Mouse (Mus musculus) embryonic facial prominence, embryonic 12.5 days (tissue): ENCODE results near the gene Lman1l. TPM values are rescaled to one million over a fixed set of nuclear protein-coding genes. Genes with fewer than 3 reads are reported as not detected.

Experiments
- ATAC-seq: fragments of 200-750 bp; cut with Nextera tagmentation; 2 replicates; pipeline ENCODE4 v1.8.0; 2017; ENCODE audit not compliant: insufficient number of reproducible peaks, insufficient read depth, low FRiP score, low TSS enrichment
- H3K27ac ChIP-seq: fragments of 300-500 bp; sonication (generic); 2 replicates; pipeline ENCODE4 v1.5.1; 2016; ENCODE audit warnings: mild to moderate bottlenecking
- H3K27me3 ChIP-seq: fragments of 300-500 bp; sonication (generic); 2 replicates; pipeline ENCODE4 v1.6.1; 2016; ENCODE audit warnings: mild to moderate bottlenecking, moderate library complexity
- H3K36me3 ChIP-seq: fragments of 300-500 bp; sonication (generic); 2 replicates; pipeline ENCODE4 v1.6.1; 2016; ENCODE audit warnings: mild to moderate bottlenecking
- H3K4me1 ChIP-seq: fragments of 300-500 bp; sonication (generic); 2 replicates; pipeline ENCODE4 v1.6.1; 2016
- H3K4me2 ChIP-seq: fragments of 300-500 bp; sonication (generic); replicated peaks from 2 replicates; pipeline ENCODE4 v1.6.1; 2016; ENCODE audit warnings: mild to moderate bottlenecking, moderate library complexity
- H3K4me3 ChIP-seq: fragments of 300-500 bp; sonication (generic); 2 replicates; pipeline ENCODE4 v1.5.1; 2016; ENCODE audit warnings: mild to moderate bottlenecking
- H3K9ac ChIP-seq: fragments of 300-500 bp; sonication (generic); 2 replicates; pipeline ENCODE4 v1.6.1; 2016; ENCODE audit warnings: mild to moderate bottlenecking, moderate library complexity
- H3K9me3 ChIP-seq: fragments of 300-500 bp; sonication (generic); 2 replicates; pipeline ENCODE4 v1.6.1; 2016; ENCODE audit warnings: mild to moderate bottlenecking, moderate library complexity
- WGBS: fragments of 180-500 bp; shearing (Covaris S2); methylation state at CpG from one replicate; pipeline ENCODE4 v1.1.7; 2016; 5-methylcytosine and 5-hydroxymethylcytosine counted together
- polyA plus RNA-seq: library from polyadenylated mRNA; unstranded; fragments of >200 nt; fragmentation: Nextera tagmentation; extraction: Ambion mirVana; gene quantifications from 2 replicates; pipeline ENCODE4 v1.2.1, GENCODE M21; 2016

Lman1l gene
- polyA plus RNA-seq, 1 experiment from 2014 or later: not detected

DNA sequence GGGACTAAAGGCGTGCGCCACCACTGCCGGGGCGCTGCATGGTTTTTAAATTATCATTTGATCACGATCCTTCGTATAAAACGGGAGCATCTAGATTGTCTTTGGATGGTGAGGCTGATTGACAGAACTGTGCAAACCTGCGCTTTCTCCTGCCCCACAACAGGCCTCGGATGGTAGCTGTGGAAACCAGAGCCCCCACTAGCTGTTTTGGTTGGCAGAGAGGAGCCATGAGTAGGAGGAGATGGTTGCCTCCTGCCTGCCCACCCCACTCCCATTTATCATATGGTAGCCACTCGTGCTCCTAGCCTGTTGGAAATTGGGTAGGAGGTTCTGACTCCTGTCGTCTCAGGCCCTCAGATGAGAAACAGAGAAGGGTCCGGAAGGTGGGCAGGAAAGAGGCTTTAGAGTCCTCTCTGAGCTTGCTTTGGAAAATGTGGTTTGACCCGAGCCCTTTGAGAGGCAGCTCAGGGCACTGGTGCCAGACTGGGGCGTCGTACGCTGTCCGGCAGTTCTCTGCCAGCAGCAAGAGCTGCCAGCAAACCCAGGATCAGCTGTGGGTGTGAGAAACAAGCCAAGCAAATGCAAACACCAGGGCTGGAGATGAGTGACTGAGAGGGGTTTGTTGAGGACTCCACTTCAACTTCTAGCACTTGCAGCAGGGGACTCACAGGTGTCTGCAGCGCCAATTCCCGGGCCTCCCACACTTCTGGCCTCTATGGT is 36.2 kb upstream of the Lman1l start:
- no peaks in the 10 kb centered on the region for H3K36me3 ChIP-seq
- no peak overlapping the region for H3K4me3 ChIP-seq
- no peak for ATAC-seq
- no peaks in the 10 kb centered on the region for H3K9me3 ChIP-seq
- H3K27me3 ChIP-seq: peaks cover 18% of the 10 kb centered on the region
- no peak overlapping the region for H3K27ac ChIP-seq
- H3K4me1 ChIP-seq: 0 out of 2 replicates have a peak, but pooled peaks cover 6% of the 10 kb centered on the region
- no peak overlapping the region for H3K9ac ChIP-seq
- no peak overlapping the region for H3K4me2 ChIP-seq
- 83% methylated on average over 19 of the region's 19 CpGs for WGBS

DNA sequence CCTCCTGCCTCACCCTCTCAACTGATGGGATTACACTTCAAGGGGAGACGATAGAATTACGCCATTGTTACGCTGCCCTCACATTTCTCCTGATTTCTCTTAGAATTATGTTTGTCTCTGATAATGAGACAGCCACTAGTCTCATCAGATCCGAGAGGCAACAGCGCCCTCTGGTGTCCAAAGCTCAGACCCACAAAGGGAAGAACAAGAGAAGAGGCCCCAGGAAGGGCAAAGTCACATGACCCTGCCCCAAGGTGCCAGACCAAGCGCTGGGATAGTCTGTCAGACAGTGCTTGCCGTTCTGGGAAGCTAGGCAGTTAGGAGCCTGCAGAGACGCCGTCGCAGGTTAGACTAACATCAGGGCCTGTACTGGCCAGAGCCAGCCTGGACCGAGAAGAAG is 35.2 kb upstream of the Lman1l start:
- peaks cover 12% of the 10 kb centered on the region for H3K4me1 ChIP-seq
- ATAC-seq: peak; percentile 49
- peak overlapping the region; percentile 34; the same call in 1 of the 2 replicates for H3K9ac ChIP-seq
- H3K27ac ChIP-seq: no peak overlapping the region
- peak overlapping the region; percentile 14; the same call in 1 of the 2 replicates for H3K4me3 ChIP-seq
- H3K9me3 ChIP-seq: no peaks in the 10 kb centered on the region
- peaks cover 18% of the 10 kb centered on the region for H3K27me3 ChIP-seq
- WGBS: 4% methylated on average over 11 of the region's 11 CpGs
- H3K36me3 ChIP-seq: no peaks in the 10 kb centered on the region
- peak overlapping the region; percentile 46 for H3K4me2 ChIP-seq

DNA sequence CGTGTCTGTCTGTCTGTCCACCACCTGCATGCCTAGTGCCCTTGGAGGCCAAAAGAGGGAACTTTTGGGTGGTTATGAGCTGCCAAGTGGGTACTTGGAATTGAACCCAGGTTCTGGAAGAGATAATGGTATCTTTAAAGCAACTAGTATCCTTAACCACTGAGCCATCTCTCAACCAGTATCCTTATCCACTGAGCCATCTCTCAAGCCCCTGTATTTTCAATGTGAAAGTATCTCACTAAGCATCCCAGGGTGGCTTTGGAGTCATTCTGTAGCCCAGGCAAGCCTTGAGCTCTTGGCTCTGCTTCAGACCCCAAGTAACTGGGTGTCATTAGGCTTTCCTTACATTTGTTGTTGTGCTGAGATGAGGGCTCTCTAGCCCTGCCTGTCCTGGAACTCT is 34.4 kb upstream of the Lman1l start:
- no peaks in the 10 kb centered on the region for H3K36me3 ChIP-seq
- H3K4me1 ChIP-seq: peaks cover 17% of the 10 kb centered on the region
- peaks cover 18% of the 10 kb centered on the region for H3K27me3 ChIP-seq
- WGBS: 80% methylated on average over 1 of the region's 1 CpGs
- no peak overlapping the region for H3K27ac ChIP-seq
- no peak overlapping the region for H3K4me2 ChIP-seq
- no peak overlapping the region for H3K4me3 ChIP-seq
- ATAC-seq: no peak
- no peak overlapping the region for H3K9ac ChIP-seq
- H3K9me3 ChIP-seq: no peaks in the 10 kb centered on the region

DNA sequence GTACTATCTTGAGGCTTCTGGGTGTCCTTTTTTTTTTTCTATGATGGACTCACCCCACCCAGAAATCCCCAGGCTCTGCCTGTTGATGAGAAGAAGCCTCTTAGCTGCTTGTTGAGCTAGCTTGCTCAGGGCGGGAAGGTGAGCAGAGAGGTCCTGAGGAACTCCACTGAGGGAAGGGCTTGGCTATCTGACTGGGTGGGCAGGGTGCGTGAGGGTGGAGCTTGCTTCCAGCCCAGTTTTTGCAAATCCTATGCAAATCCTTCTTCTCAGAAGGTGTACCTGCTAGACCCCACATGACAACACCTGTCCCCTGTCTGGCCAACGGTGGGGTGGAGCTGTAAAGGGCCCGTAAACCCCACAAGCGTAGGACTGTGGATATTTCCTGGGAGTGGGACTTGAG is 32.7 kb upstream of the Lman1l start, which contains the start of gene Csk:
Csk (minus strand) TSS at position 349 of the 400 bp plus-strand sequence.
- no peaks in the 10 kb centered on the region for H3K36me3 ChIP-seq
- WGBS: 52% methylated on average over 5 of the region's 5 CpGs
- H3K9ac ChIP-seq: no peak within 1 kb of the TSS; the same call in 1 of the 2 replicates
- no peaks in the 10 kb centered on the region for H3K9me3 ChIP-seq
- no peak within 1 kb of the TSS for H3K4me2 ChIP-seq
- H3K4me3 ChIP-seq: no peak within 1 kb of the TSS
- peaks cover 17% of the 10 kb centered on the region for H3K4me1 ChIP-seq
- H3K27me3 ChIP-seq: peaks cover 18% of the 10 kb centered on the region
- ATAC-seq: no peak
- H3K27ac ChIP-seq: no peak within 1 kb of the TSS

DNA sequence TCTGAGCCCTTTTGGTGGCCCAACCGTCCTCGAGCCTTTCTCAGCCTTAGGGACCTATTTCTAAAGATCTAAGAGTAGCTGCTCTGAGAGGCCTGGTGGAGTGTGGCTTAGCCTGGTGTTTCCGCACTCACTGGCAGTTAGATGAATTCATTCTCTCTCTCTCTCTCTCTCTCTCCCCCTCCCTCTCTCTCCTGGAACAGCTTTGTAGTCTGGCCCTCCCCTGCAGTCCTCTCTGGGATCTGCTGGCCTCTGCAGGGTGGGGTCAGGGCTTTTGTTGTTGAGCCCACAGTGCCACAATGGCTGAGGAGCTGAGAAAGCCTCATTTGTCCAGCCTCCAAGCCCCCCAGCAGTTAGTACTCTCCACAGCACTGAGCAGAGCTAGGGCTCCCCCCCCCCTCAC is 32.3 kb upstream of the Lman1l start:
- Histone ChIP-seq H3K4me2 (no peak overlapping the region), H3K27me3 (peaks cover 18% of the 10 kb centered on the region), H3K36me3 (no peaks in the 10 kb centered on the region), H3K9ac (no peak overlapping the region), H3K27ac (no peak overlapping the region), H3K9me3 (no peaks in the 10 kb centered on the region), H3K4me1 (peaks cover 17% of the 10 kb centered on the region), H3K4me3 (no peak overlapping the region)
- no peak for ATAC-seq
- 51% methylated on average over 3 of the region's 3 CpGs for WGBS

DNA sequence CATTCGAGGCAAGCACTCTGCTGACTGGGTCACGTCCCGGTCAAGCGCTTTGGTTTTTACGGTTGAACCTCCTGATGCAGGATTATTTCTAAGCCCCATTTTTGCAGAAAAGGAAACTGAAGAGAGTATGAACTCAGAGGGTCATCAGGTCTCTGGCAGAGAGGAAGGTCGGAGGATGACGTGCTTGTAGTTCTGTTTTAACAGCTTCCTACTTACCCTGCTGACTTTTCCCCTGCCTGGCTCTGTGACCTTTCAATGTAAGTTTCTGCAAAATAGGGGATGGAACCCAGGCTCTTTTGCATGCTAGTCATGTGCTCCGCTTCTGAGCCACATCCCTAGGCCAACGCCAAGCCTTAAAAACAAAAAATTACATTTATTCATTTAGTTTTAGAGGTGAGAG is 31.8 kb upstream of the Lman1l start:
- no peak for ATAC-seq
- Histone ChIP-seq H3K27me3 (peaks cover 18% of the 10 kb centered on the region), H3K4me3 (no peak overlapping the region), H3K9me3 (no peaks in the 10 kb centered on the region), H3K4me2 (no peak overlapping the region), H3K4me1 (peaks cover 17% of the 10 kb centered on the region), H3K36me3 (no peaks in the 10 kb centered on the region), H3K9ac (no peak overlapping the region; the same call in 1 of the 2 replicates), H3K27ac (no peak overlapping the region)
- 64% methylated on average over 9 of the region's 9 CpGs for WGBS

DNA sequence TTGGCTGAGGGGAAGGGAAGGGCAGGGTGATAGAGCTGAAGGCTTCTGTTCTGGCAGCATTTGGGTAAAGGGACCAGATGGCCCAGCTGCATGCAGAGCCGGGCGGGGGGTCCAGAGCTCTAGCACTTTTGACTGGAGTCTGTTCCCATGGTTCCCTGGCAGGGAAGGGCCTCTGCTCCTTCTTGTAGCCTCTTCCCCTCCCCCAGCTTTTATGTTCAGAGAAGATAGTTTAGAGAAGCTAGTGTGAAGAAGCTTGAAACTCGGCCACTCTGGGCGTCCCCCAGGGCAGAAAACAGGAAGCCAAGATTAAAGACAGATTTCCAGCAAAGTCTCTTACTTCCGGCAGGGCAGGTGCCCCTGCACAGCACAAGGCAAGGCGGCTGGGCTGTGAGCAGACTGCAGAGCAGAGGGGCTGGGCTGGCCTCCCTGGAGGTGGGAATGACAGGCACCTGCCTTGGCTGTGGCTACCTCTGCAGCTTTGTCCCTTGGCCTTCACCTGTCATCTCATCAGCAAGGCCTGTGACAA is 30.3 kb upstream of the Lman1l start:
- H3K36me3 ChIP-seq: no peaks in the 10 kb centered on the region
- no peaks in the 10 kb centered on the region for H3K9me3 ChIP-seq
- WGBS: 7% methylated on average over 6 of the region's 6 CpGs
- peaks cover 14% of the 10 kb centered on the region for H3K4me1 ChIP-seq
- no peak overlapping the region for H3K9ac ChIP-seq
- no peak for ATAC-seq
- H3K4me2 ChIP-seq: no peak overlapping the region
- H3K27ac ChIP-seq: no peak overlapping the region
- H3K27me3 ChIP-seq: peaks cover 18% of the 10 kb centered on the region
- no peak overlapping the region for H3K4me3 ChIP-seq

DNA sequence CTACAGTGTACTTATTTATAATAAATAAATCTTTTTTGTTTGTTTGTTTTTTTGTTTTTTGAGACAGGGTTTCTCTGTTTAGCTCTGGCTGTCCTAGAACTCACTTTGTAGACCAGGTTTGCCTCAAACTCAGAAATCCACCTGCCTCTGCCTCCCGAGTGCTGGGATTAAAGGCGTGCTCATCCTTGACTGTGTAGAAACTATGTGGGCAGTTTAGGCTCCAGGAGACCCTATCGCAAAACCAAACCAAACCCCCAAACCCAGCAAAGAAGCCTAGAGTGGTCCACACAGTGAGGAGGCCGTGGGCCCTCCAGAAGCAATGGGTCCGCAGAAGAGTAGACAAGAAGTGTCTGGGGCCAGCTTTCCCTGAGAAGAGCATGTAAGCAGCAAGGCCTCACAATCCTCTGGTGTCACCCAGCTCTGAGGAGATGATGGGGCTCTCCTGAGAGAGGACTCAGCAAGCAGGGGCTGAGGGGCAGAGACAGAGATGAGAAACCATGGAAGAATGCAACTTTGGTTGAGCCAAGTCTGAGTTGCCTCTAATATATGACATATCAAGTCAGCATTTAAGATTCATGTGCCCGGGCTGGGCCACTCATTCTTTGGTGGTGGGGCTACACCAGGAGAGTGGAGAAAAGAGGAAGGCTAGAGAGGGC is 29.7 kb upstream of the Lman1l start:
- no peak overlapping the region for H3K9ac ChIP-seq
- H3K4me2 ChIP-seq: no peak overlapping the region
- no peaks in the 10 kb centered on the region for H3K9me3 ChIP-seq
- no peak overlapping the region for H3K27ac ChIP-seq
- H3K27me3 ChIP-seq: peaks cover 18% of the 10 kb centered on the region
- H3K36me3 ChIP-seq: no peaks in the 10 kb centered on the region
- no peak overlapping the region for H3K4me3 ChIP-seq
- H3K4me1 ChIP-seq: peaks cover 13% of the 10 kb centered on the region
- 88% methylated on average over 6 of the region's 6 CpGs for WGBS
- ATAC-seq: no peak

DNA sequence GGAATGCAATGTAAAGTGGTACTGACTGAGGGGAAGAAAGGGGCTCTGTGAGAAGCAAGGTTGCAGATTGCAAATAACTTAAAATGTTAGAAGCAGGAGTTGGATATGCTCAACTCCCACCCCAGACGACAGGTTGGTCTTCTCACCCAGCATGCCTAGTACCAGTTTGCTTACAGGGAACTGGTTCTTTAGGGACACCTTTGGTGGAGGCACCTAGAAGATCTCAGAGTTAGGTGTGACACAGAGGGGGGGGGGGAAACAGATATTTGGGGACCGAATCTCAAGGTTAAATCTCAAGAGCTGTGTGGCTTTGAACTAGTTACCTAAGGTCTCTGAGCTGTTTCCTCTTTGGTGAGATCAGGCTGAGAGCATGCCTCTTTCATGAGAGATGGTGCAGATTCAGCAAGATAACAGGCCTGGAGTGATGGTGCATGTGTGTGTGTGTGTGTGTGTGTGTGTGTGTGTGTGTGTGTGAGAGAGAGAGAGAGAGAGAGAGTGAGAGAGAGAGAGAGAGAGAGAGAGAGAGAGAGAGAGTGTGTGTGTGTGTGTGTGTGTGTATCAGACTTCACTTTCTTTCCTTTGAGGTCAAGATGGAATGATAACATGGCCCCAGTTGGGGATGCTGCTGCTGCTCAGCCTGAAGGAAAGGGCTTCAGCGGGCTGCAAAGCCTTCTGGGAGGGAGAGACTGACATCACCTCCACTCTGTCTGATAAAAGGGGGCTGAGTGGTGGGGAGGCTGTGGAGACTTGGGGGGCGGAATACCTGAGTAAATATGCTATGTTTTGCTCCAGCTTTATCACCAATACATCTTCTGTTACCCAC is 26.9 kb upstream of the Lman1l start:
- 80% methylated on average over 4 of the region's 4 CpGs for WGBS
- H3K4me1 ChIP-seq: peaks cover 31% of the 10 kb centered on the region
- ATAC-seq: no peak

DNA sequence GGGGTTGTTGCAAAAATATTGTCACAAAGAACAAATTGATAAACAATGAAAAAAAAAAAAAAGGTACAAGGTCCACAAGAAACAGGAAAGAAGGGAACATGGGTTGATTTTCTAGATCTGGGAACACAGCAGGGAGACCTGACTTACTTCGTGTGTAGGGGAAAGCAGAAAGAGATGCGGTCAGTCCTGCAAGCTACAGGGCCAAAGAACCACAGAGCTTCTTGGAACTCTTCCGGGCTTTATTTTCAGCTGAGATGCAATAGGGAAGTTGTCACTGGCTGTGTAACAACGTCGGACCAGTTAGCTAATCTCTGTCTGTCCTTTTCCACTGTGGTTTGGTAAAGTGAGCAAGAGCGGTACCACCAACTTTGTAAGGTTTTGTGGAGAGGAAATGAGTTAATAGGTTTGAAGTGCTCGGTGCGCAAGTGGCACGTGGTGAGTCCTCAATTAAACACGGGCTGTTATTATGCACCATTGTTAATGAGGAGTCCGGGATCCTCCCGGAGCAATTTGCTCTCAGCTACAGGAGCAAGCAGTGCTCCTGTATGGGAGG is 26.1 kb upstream of the Lman1l start:
- Histone ChIP-seq H3K27ac (no peak overlapping the region), H3K4me3 (no peak overlapping the region), H3K36me3 (peaks cover 6% of the 10 kb centered on the region; the same call in 1 of the 2 replicates), H3K9ac (no peak overlapping the region), H3K4me2 (no peak overlapping the region), H3K27me3 (no peaks in the 10 kb centered on the region), H3K9me3 (no peaks in the 10 kb centered on the region), H3K4me1 (peaks cover 39% of the 10 kb centered on the region)
- 67% methylated on average over 12 of the region's 12 CpGs for WGBS
- ATAC-seq: no peak

More for the DNA sequence above, 26.9 kb upstream of the Lman1l start:
- H3K4me2 ChIP-seq: no peak overlapping the region
- H3K36me3 ChIP-seq: no peaks in the 10 kb centered on the region
- H3K9me3 ChIP-seq: no peaks in the 10 kb centered on the region
- no peak overlapping the region for H3K27ac ChIP-seq
- H3K4me3 ChIP-seq: no peak overlapping the region
- no peaks in the 10 kb centered on the region for H3K27me3 ChIP-seq
- H3K9ac ChIP-seq: no peak overlapping the region
